Mouse (Mus musculus) limb, embryonic 14.5 days (tissue): ENCODE results near the gene Shank3. TPM values are rescaled to one million over a fixed set of nuclear protein-coding genes. Genes with fewer than 3 reads are reported as not detected.

Source experiments
- ATAC-seq: fragments of 200-750 bp; cut with Nextera tagmentation; 2 replicates; pipeline ENCODE4 v1.8.0; 2017; ENCODE audit warnings: low read depth, moderate number of reproducible peaks, moderate TSS enrichment; ENCODE audit not compliant: low FRiP score
- DNase-seq: peaks from one replicate; pipeline ENCODE4 v3.0.0-alpha.2; 2015; ENCODE audit warnings: low spot score
- H3K27ac ChIP-seq: fragments of 300-500 bp; sonication (generic); replicated peaks from 2 replicates; pipeline ENCODE4 v1.5.1; 2014; ENCODE audit warnings: low read depth, mild to moderate bottlenecking, low read length, moderate library complexity, mixed read lengths
- H3K27me3 ChIP-seq: fragments of 300-500 bp; sonication (generic); 2 replicates; pipeline ENCODE4 v1.6.1; 2014; ENCODE audit warnings: low read length, mixed read lengths; ENCODE audit not compliant: control insufficient read depth, insufficient read depth
- H3K36me3 ChIP-seq: fragments of 300-500 bp; sonication (generic); 2 replicates; pipeline ENCODE4 v1.6.1; 2014; ENCODE audit warnings: mild to moderate bottlenecking, low read length, moderate library complexity, mixed read lengths; ENCODE audit not compliant: control insufficient read depth, insufficient read depth
- H3K4me1 ChIP-seq: fragments of 300-500 bp; sonication (generic); 2 replicates; pipeline ENCODE4 v1.6.1; 2014; ENCODE audit warnings: antibody characterized with exemption, low read length, mixed read lengths; ENCODE audit not compliant: control insufficient read depth, insufficient read depth
- H3K4me2 ChIP-seq: fragments of 300-500 bp; sonication (generic); replicated peaks from 2 replicates; pipeline ENCODE4 v1.6.1; 2014; ENCODE audit warnings: low read depth, mild to moderate bottlenecking, low read length, moderate library complexity; ENCODE audit not compliant: severe bottlenecking
- H3K4me3 ChIP-seq: fragments of 300-500 bp; sonication (generic); replicated peaks from 2 replicates; pipeline ENCODE4 v1.5.1; 2014; ENCODE audit warnings: low read length
- H3K9ac ChIP-seq: fragments of 300-500 bp; sonication (generic); 2 replicates; pipeline ENCODE4 v1.6.1; 2014; ENCODE audit warnings: mild to moderate bottlenecking, low read depth, low read length, moderate library complexity; ENCODE audit not compliant: severe bottlenecking
- H3K9me3 ChIP-seq: fragments of 300-500 bp; sonication (generic); 2 replicates; pipeline ENCODE4 v1.6.1; 2016; ENCODE audit warnings: low read length; ENCODE audit not compliant: control insufficient read depth
- POLR2A ChIP-seq: fragments of 200-500 bp; IDR thresholded peaks from 2 replicates; pipeline ENCODE4 v1.8.0; 2012; ENCODE audit warnings: inconsistent platforms, mild to moderate bottlenecking, moderate library complexity, borderline replicate concordance; ENCODE audit not compliant: insufficient read depth, insufficient read length; ENCODE audit errors: extremely low read depth
- WGBS: fragments of 180-500 bp; shearing (Covaris S2); extraction: QIAGEN DNeasy Blood & Tissue Kit; methylation state at CpG from one replicate; pipeline ENCODE4 v1.1.7; 2014; 5-methylcytosine and 5-hydroxymethylcytosine counted together
- polyA plus RNA-seq, 2 experiments: library from polyadenylated mRNA; depleted of rRNA in 1 of 2; stranded (reverse) in 1 of 2; unstranded in 1 of 2; fragments of >200 nt; fragmentation: Nextera tagmentation in 1 of 2; extraction: Ambion mirVana in 1 of 2; gene quantifications; 2 replicates each; pipeline versions ENCODE4 v1.2.1 to v1.2.3; 2012 to 2014

Shank3 gene
- polyA plus RNA-seq, 2 experiments: 2.4 to 18.4 TPM

DNA sequence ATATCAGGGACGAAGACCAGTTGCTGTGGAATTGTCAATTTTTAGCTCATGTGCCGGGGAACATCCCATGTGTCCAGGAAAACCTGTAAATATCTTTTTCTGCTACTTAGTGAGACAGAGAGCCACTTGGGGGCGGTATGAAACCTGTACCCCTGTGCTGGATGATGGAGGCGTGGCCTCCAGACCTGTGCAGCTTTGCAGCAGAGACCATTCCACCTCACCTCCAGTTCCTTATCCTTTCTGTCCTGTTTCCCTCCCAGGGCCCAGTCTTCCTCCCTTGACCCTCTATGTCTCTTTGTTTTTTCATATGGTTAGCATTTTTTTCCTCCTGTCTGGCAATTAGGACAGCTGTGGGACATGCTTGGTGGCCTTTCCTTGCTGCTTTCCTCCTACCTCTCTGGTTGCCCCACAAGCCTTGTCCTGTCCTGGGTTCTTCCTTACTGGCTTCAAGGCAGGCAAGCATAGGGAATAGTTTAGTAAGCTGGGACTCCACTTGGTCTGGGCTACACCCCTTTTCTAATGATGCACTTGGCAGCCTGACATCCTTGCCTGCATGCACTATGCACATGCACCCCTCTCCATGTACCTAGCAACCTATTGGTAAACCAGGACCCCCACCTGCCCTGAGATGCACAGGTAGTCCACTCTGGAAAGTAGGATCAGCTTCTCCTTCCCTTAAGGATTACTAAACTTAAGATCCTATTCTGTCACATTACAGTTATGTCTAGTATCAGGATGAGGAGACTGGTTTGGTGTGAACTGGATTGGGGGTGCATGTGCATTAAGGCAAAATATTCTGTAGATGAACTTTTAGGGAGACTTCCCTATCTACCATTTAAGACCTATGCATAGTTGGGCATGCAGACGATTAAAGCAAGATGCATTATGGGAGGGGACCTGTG lies 35.8 kb upstream of the Shank3 start:
- Histone ChIP-seq H3K27me3 (no peaks in the 10 kb centered on the region), H3K9me3 (no peaks in the 10 kb centered on the region), H3K36me3 (no peaks in the 10 kb centered on the region), H3K27ac (no peak overlapping the region), H3K4me2 (no peak overlapping the region), H3K4me1 (no peaks in the 10 kb centered on the region), H3K4me3 (no peak overlapping the region), H3K9ac (no peak overlapping the region)
- 61% methylated on average over 5 of the region's 5 CpGs for WGBS
- ATAC-seq (no peak), DNase-seq (no peak)
- no peak for TF ChIP-seq POLR2A

DNA sequence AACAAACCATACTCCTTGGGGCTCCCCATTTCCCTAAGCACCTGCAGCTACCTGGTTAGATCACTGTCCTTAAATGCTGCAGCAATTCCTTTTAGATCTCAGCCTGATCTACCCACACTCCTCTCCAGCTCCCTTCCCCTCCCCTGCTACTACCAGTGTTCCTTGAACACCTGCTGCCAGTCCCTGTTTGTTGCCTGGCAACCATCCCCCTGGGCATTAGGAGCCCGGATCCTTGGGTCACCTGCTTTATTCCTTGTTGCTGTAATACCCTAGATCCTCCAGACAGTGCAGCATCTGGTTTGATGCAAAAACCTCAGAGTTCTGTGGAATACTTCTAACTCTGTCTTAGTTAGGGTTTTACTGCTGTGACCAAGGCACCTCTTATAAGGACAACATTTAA lies 34.4 kb upstream of the Shank3 start:
- H3K9me3 ChIP-seq: no peaks in the 10 kb centered on the region
- ATAC-seq (no peak), DNase-seq (no peak)

DNA sequence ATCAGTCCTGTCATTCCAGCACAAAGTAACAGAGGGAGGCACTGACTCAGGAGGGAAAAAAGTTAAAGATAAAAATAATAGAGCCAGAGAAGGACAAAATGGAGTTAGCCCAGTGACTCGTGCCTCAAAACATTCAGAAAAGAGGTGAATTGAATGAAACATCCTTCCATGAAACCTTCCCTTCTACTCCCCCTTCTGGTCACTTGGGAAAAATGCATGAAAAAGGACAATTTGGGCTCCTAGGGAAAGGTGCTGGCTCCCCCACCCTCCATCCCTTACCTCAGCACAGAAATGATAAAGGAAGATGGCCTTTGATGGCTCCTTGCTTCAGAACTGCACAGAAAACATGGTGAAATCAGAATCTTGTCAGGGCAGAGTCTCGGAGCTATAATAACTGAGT lies 30.8 kb upstream of the Shank3 start:
- no peak for TF ChIP-seq POLR2A
- Histone ChIP-seq H3K27ac (no peak overlapping the region), H3K9ac (no peak overlapping the region), H3K9me3 (no peaks in the 10 kb centered on the region), H3K36me3 (no peaks in the 10 kb centered on the region), H3K4me1 (no peaks in the 10 kb centered on the region), H3K4me3 (no peak overlapping the region), H3K4me2 (no peak overlapping the region), H3K27me3 (no peaks in the 10 kb centered on the region)
- no peak for ATAC-seq
- WGBS: 33% methylated on average over 2 of the region's 2 CpGs
- peak; percentile 25 for DNase-seq

More for the DNA sequence above, 34.4 kb upstream of the Shank3 start:
- H3K4me1 ChIP-seq: no peaks in the 10 kb centered on the region
- H3K27ac ChIP-seq: no peak overlapping the region
- no peak for TF ChIP-seq POLR2A
- 0% methylated on average over 1 of the region's 1 CpGs for WGBS
- no peaks in the 10 kb centered on the region for H3K27me3 ChIP-seq
- H3K4me2 ChIP-seq: no peak overlapping the region
- no peak overlapping the region for H3K4me3 ChIP-seq
- no peaks in the 10 kb centered on the region for H3K36me3 ChIP-seq
- no peak overlapping the region for H3K9ac ChIP-seq

DNA sequence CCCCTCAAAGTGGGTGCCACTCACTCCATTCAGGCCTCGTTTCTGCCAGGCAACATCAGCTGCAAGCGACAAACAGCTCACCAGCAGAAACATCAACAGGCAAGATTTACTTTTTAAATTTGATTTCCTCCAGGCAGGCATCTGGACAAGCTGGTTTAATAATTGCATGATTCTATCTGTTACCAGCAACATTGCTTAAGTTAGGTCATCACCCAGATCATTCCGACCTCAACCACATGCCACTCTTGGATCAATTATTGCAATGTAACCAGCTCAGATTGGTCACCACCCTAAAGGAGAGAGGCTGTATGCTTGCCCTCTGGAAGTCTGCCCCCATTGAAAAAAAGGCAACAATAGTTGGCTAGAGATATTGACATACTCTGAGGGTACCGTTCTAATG lies 27.9 kb upstream of the Shank3 start:
- DNase-seq (no peak), ATAC-seq (no peak)
- Histone ChIP-seq H3K4me3 (no peak overlapping the region), H3K9ac (no peak overlapping the region), H3K9me3 (no peaks in the 10 kb centered on the region), H3K27ac (no peak overlapping the region), H3K4me2 (no peak overlapping the region), H3K36me3 (no peaks in the 10 kb centered on the region), H3K4me1 (peaks cover 7% of the 10 kb centered on the region; the same call in 1 of the 2 replicates), H3K27me3 (no peaks in the 10 kb centered on the region)
- 82% methylated on average over 4 of the region's 4 CpGs for WGBS
- no peak for TF ChIP-seq POLR2A

DNA sequence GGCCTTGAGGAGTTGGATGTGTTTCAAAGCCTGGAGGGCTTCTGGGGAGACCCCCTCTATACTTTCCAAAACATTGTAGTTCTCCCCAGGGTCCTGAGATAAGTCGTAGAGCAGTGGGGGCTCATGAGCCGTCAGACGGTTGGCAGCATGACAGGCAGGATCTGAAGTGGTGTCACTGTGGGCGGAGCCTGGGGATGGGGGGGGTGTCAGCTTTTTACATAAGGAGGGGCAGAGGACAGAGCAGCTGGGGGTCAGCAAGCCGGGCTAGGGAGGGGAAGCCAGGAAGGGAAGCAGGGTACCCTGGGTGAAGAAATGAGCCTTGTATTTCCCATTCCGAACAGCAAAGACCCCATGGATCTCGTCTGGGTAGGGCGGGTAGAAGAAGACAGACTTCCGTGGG lies 26.1 kb upstream of the Shank3 start:
- 83% methylated on average over 9 of the region's 9 CpGs for WGBS
- ATAC-seq: no peak

More for the DNA sequence above, 26.1 kb upstream of the Shank3 start:
- Histone ChIP-seq H3K27ac (no peak overlapping the region), H3K4me1 (peaks cover 7% of the 10 kb centered on the region; the same call in 1 of the 2 replicates), H3K9me3 (no peaks in the 10 kb centered on the region), H3K4me2 (no peak overlapping the region), H3K4me3 (no peak overlapping the region), H3K36me3 (no peaks in the 10 kb centered on the region), H3K27me3 (no peaks in the 10 kb centered on the region), H3K9ac (no peak overlapping the region)
- TF ChIP-seq POLR2A: no peak
- DNase-seq: no peak
